Mouse (Mus musculus): ENCODE data around the gene Sfxn2. TPM values are rescaled to one million over a fixed set of nuclear protein-coding genes. Genes with fewer than 3 reads are reported as not detected.

Gene Sfxn2
- polyA plus RNA-seq, 1 experiment from 2014 or later: 8.0 TPM

- H3K27ac ChIP-seq (replicated peaks in 1 of 2; ENCODE audit: control insufficient read depth in 1 of 2, insufficient read depth in 1 of 2, low read depth in 2 of 2, low read length in 2 of 2): no peak overlapping the region
- no peak overlapping the region for H3K4me3 ChIP-seq (ENCODE audit: control insufficient read depth in 1 of 2, insufficient read depth in 1 of 2, low read depth in 1 of 2, low read length in 2 of 2)
- no peak overlapping the region for H3K4me2 ChIP-seq (ENCODE audit: low read length)
- 86% methylated on average over 4 of the region's 4 CpGs for WGBS
- peaks cover 32% of the 10 kb centered on the region for H3K36me3 ChIP-seq (ENCODE audit: control insufficient read depth, insufficient read depth, low read length)
- no peaks in the 10 kb centered on the region for H3K27me3 ChIP-seq (ENCODE audit: control insufficient read depth, insufficient read depth, low read length)
- no peaks in the 10 kb centered on the region for H3K9me3 ChIP-seq (ENCODE audit: control insufficient read depth, low read length)
- H3K4me1 ChIP-seq (ENCODE audit: control insufficient read depth in 2 of 2, insufficient read depth in 2 of 2, low read length in 2 of 2): peaks cover 3 to 22% of the 10 kb centered on the region in 2 experiments; a peak in 3 of 4 replicates
- no peak for ATAC-seq (ENCODE audit: insufficient number of reproducible peaks, insufficient read depth, low FRiP score, low read depth)
- H3K9ac ChIP-seq (ENCODE audit: low read length): no peak overlapping the region
Observed at GRCm38 (mm10) chr19:46602406-46602805, 29.2 kb downstream of the Sfxn2 start.

- peaks cover 44% of the 10 kb centered on the region for H3K36me3 ChIP-seq (ENCODE audit: control insufficient read depth, insufficient read depth, low read length)
- 89% methylated on average over 13 of the region's 13 CpGs for WGBS
- H3K9ac ChIP-seq (ENCODE audit: low read length): no peak overlapping the region
- H3K27me3 ChIP-seq (ENCODE audit: control insufficient read depth, insufficient read depth, low read length): no peaks in the 10 kb centered on the region
- no peak overlapping the region for H3K4me2 ChIP-seq (ENCODE audit: low read length)
- ATAC-seq (ENCODE audit: insufficient number of reproducible peaks, insufficient read depth, low FRiP score, low read depth): no peak
- peaks cover 6 to 27% of the 10 kb centered on the region in 2 experiments for H3K4me1 ChIP-seq (ENCODE audit: control insufficient read depth in 2 of 2, insufficient read depth in 2 of 2, low read length in 2 of 2)
- H3K4me3 ChIP-seq (ENCODE audit: control insufficient read depth in 1 of 2, insufficient read depth in 1 of 2, low read depth in 1 of 2, low read length in 2 of 2): no peak overlapping the region
- H3K27ac ChIP-seq (replicated peaks in 1 of 2; ENCODE audit: control insufficient read depth in 1 of 2, insufficient read depth in 1 of 2, low read depth in 2 of 2, low read length in 2 of 2): no peak overlapping the region
- H3K9me3 ChIP-seq (ENCODE audit: control insufficient read depth, low read length): no peaks in the 10 kb centered on the region
Observed at GRCm38 (mm10) chr19:46606718-46607117, 33.6 kb downstream of the Sfxn2 start.

GRCm38 (mm10) chr19:46607424-46607823 is 34.3 kb downstream of the Sfxn2 start:
- Histone ChIP-seq H3K4me2 (ENCODE audit: low read length) (no peak overlapping the region), H3K9ac (ENCODE audit: low read length) (no peak overlapping the region), H3K4me3 (ENCODE audit: control insufficient read depth in 1 of 2, insufficient read depth in 1 of 2, low read depth in 1 of 2, low read length in 2 of 2) (no peak overlapping the region), H3K4me1 (ENCODE audit: control insufficient read depth in 2 of 2, insufficient read depth in 2 of 2, low read length in 2 of 2) (peaks cover 6 to 24% of the 10 kb centered on the region in 2 experiments), H3K27ac (replicated peaks in 1 of 2; ENCODE audit: control insufficient read depth in 1 of 2, insufficient read depth in 1 of 2, low read depth in 2 of 2, low read length in 2 of 2) (no peak overlapping the region), H3K9me3 (ENCODE audit: control insufficient read depth, low read length) (no peaks in the 10 kb centered on the region), H3K36me3 (ENCODE audit: control insufficient read depth, insufficient read depth, low read length) (peaks cover 42% of the 10 kb centered on the region), H3K27me3 (ENCODE audit: control insufficient read depth, insufficient read depth, low read length) (no peaks in the 10 kb centered on the region)
- no peak for ATAC-seq (ENCODE audit: insufficient number of reproducible peaks, insufficient read depth, low FRiP score, low read depth)
- 40% methylated on average over 7 of the region's 7 CpGs for WGBS

GRCm38 (mm10) chr19:46608158-46608557 is 35.0 kb downstream of the Sfxn2 start:
- 96% methylated on average over 7 of the region's 7 CpGs for WGBS
- Histone ChIP-seq H3K9me3 (ENCODE audit: control insufficient read depth, low read length) (no peaks in the 10 kb centered on the region), H3K9ac (ENCODE audit: low read length) (no peak overlapping the region), H3K27me3 (ENCODE audit: control insufficient read depth, insufficient read depth, low read length) (no peaks in the 10 kb centered on the region), H3K4me2 (ENCODE audit: low read length) (no peak overlapping the region), H3K4me3 (ENCODE audit: control insufficient read depth in 1 of 2, insufficient read depth in 1 of 2, low read depth in 1 of 2, low read length in 2 of 2) (no peak overlapping the region), H3K27ac (replicated peaks in 1 of 2; ENCODE audit: control insufficient read depth in 1 of 2, insufficient read depth in 1 of 2, low read depth in 2 of 2, low read length in 2 of 2) (no peak overlapping the region), H3K4me1 (ENCODE audit: control insufficient read depth in 2 of 2, insufficient read depth in 2 of 2, low read length in 2 of 2) (peaks cover 6 to 24% of the 10 kb centered on the region in 2 experiments), H3K36me3 (ENCODE audit: control insufficient read depth, insufficient read depth, low read length) (peaks cover 38% of the 10 kb centered on the region)
- no peak for ATAC-seq (ENCODE audit: insufficient number of reproducible peaks, insufficient read depth, low FRiP score, low read depth)

GRCm38 (mm10) chr19:46616378-46616777 is 43.2 kb downstream of the Sfxn2 start:
- no peak overlapping the region for H3K27ac ChIP-seq (replicated peaks in 1 of 2; ENCODE audit: control insufficient read depth in 1 of 2, insufficient read depth in 1 of 2, low read depth in 2 of 2, low read length in 2 of 2)
- 57% methylated on average over 11 of the region's 11 CpGs for WGBS
- H3K9ac ChIP-seq (ENCODE audit: low read length): 0 out of 2 replicates have a peak overlapping the region, but pooled peaks have one; percentile 8

GRCm38 (mm10) chr19:46617361-46617760 is 44.2 kb downstream of the Sfxn2 start:
- ATAC-seq (ENCODE audit: insufficient number of reproducible peaks, insufficient read depth, low FRiP score, low read depth): no peak
- Histone ChIP-seq H3K4me1 (ENCODE audit: control insufficient read depth in 2 of 2, insufficient read depth in 2 of 2, low read length in 2 of 2) (peaks cover 57 to 70% of the 10 kb centered on the region in 2 experiments), H3K36me3 (ENCODE audit: control insufficient read depth, insufficient read depth, low read length) (peaks cover 13% of the 10 kb centered on the region), H3K4me2 (ENCODE audit: low read length) (no peak overlapping the region), H3K9me3 (ENCODE audit: control insufficient read depth, low read length) (no peaks in the 10 kb centered on the region), H3K27me3 (ENCODE audit: control insufficient read depth, insufficient read depth, low read length) (no peaks in the 10 kb centered on the region), H3K27ac (replicated peaks in 1 of 2; ENCODE audit: control insufficient read depth in 1 of 2, insufficient read depth in 1 of 2, low read depth in 2 of 2, low read length in 2 of 2) (peak overlapping the region; percentile 4 to 91; a peak in 2 of 4 replicates), H3K4me3 (ENCODE audit: control insufficient read depth in 1 of 2, insufficient read depth in 1 of 2, low read depth in 1 of 2, low read length in 2 of 2) (no peak overlapping the region), H3K9ac (ENCODE audit: low read length) (no peak overlapping the region)
- WGBS: 72% methylated on average over 8 of the region's 8 CpGs

More at GRCm38 (mm10) chr19:46616378-46616777, 43.2 kb downstream of the Sfxn2 start:
- peaks cover 13% of the 10 kb centered on the region for H3K36me3 ChIP-seq (ENCODE audit: control insufficient read depth, insufficient read depth, low read length)
- no peak for ATAC-seq (ENCODE audit: insufficient number of reproducible peaks, insufficient read depth, low FRiP score, low read depth)
- peaks cover 48 to 61% of the 10 kb centered on the region in 2 experiments for H3K4me1 ChIP-seq (ENCODE audit: control insufficient read depth in 2 of 2, insufficient read depth in 2 of 2, low read length in 2 of 2)
- no peak overlapping the region for H3K4me3 ChIP-seq (ENCODE audit: control insufficient read depth in 1 of 2, insufficient read depth in 1 of 2, low read depth in 1 of 2, low read length in 2 of 2)
- H3K4me2 ChIP-seq (ENCODE audit: low read length): no peak overlapping the region
- H3K27me3 ChIP-seq (ENCODE audit: control insufficient read depth, insufficient read depth, low read length): no peaks in the 10 kb centered on the region
- H3K9me3 ChIP-seq (ENCODE audit: control insufficient read depth, low read length): no peaks in the 10 kb centered on the region

- H3K27ac ChIP-seq (replicated peaks in 1 of 2; ENCODE audit: control insufficient read depth in 1 of 2, insufficient read depth in 1 of 2, low read depth in 2 of 2, low read length in 2 of 2): peak overlapping the region; percentile 33 to 91; a peak in 3 of 4 replicates
- H3K4me3 ChIP-seq (ENCODE audit: control insufficient read depth in 1 of 2, insufficient read depth in 1 of 2, low read depth in 1 of 2, low read length in 2 of 2): no peak overlapping the region
- H3K27me3 ChIP-seq (ENCODE audit: control insufficient read depth, insufficient read depth, low read length): no peaks in the 10 kb centered on the region
- H3K4me1 ChIP-seq (ENCODE audit: control insufficient read depth in 2 of 2, insufficient read depth in 2 of 2, low read length in 2 of 2): peaks cover 64 to 80% of the 10 kb centered on the region in 2 experiments
- 60% methylated on average over 9 of the region's 9 CpGs for WGBS
- peak overlapping the region; percentile 32; the same call in 1 of the 2 replicates for H3K4me2 ChIP-seq (ENCODE audit: low read length)
- peak overlapping the region; percentile 41 for H3K9ac ChIP-seq (ENCODE audit: low read length)
- ATAC-seq (ENCODE audit: insufficient number of reproducible peaks, insufficient read depth, low FRiP score, low read depth): no peak
- no peaks in the 10 kb centered on the region for H3K9me3 ChIP-seq (ENCODE audit: control insufficient read depth, low read length)
- H3K36me3 ChIP-seq (ENCODE audit: control insufficient read depth, insufficient read depth, low read length): peaks cover 12% of the 10 kb centered on the region
Observed at GRCm38 (mm10) chr19:46618322-46618721, 45.2 kb downstream of the Sfxn2 start.

- ATAC-seq (ENCODE audit: insufficient number of reproducible peaks, insufficient read depth, low FRiP score, low read depth): no peak
- peak overlapping the region; percentile 32 for H3K4me2 ChIP-seq (ENCODE audit: low read length)
- peak overlapping the region; percentile 44; the same call in 1 of the 2 replicates for H3K9ac ChIP-seq (ENCODE audit: low read length)
- 15% methylated on average over 19 of the region's 19 CpGs for WGBS
- no peaks in the 10 kb centered on the region for H3K27me3 ChIP-seq (ENCODE audit: control insufficient read depth, insufficient read depth, low read length)
- peak overlapping the region; percentile 33 to 91 for H3K27ac ChIP-seq (replicated peaks in 1 of 2; ENCODE audit: control insufficient read depth in 1 of 2, insufficient read depth in 1 of 2, low read depth in 2 of 2, low read length in 2 of 2)
- peaks cover 5% of the 10 kb centered on the region; the same call in 1 of the 2 replicates for H3K36me3 ChIP-seq (ENCODE audit: control insufficient read depth, insufficient read depth, low read length)
- no peaks in the 10 kb centered on the region for H3K9me3 ChIP-seq (ENCODE audit: control insufficient read depth, low read length)
- H3K4me3 ChIP-seq (ENCODE audit: control insufficient read depth in 1 of 2, insufficient read depth in 1 of 2, low read depth in 1 of 2, low read length in 2 of 2): no peak overlapping the region
- peaks cover 66 to 81% of the 10 kb centered on the region in 2 experiments for H3K4me1 ChIP-seq (ENCODE audit: control insufficient read depth in 2 of 2, insufficient read depth in 2 of 2, low read length in 2 of 2)
Observed at GRCm38 (mm10) chr19:46619001-46619400, 45.8 kb downstream of the Sfxn2 start.

Measured in heart, embryonic 14.5 days (tissue).